Mouse (Mus musculus) liver, adult 2 months (tissue): ENCODE measurements around the gene Hist1h2bm. TPM values are rescaled to one million over a fixed set of nuclear protein-coding genes. Genes with fewer than 3 reads are reported as not detected.
"Not testable (repeated sequence)": the region's sequence is repeated elsewhere in the genome, so short reads cannot be mapped to it uniquely, and the experiment has no call there.

ENCODE experiments used
- DNase-seq: peaks from one replicate; pipeline ENCODE4 v3.0.0-alpha.2; 2011; ENCODE audit warnings: low read depth, low spot score; ENCODE audit errors: extremely low read depth
- H3K27ac ChIP-seq: fragments of 200-500 bp; replicated peaks from 2 replicates; pipeline ENCODE4 v1.5.1; 2012; ENCODE audit warnings: low read depth, mild to moderate bottlenecking, control low read depth, inconsistent platforms, low read length; ENCODE audit not compliant: insufficient read depth
- H3K27me3 ChIP-seq: fragments of 200-500 bp; 2 replicates; pipeline ENCODE4 v1.6.1; 2012; ENCODE audit warnings: mild to moderate bottlenecking, moderate library complexity, low read length, inconsistent platforms; ENCODE audit not compliant: control insufficient read depth, insufficient read depth
- H3K36me3 ChIP-seq: fragments of 200-500 bp; 2 replicates; pipeline ENCODE4 v1.6.1; 2012; ENCODE audit warnings: low read length, inconsistent platforms; ENCODE audit not compliant: control insufficient read depth, insufficient read depth
- H3K4me1 ChIP-seq: fragments of 200-500 bp; 2 replicates; pipeline ENCODE4 v1.6.1; 2011; ENCODE audit warnings: low read length; ENCODE audit not compliant: control insufficient read depth, insufficient read depth
- H3K4me3 ChIP-seq: fragments of 200-500 bp; 2 replicates; pipeline ENCODE4 v1.5.1; 2011; ENCODE audit warnings: low read depth, mild to moderate bottlenecking, control low read depth, low read length, moderate library complexity; ENCODE audit not compliant: insufficient read depth
- H3K79me2 ChIP-seq: fragments of 200-500 bp; 2 replicates; pipeline ENCODE4 v1.6.1; 2012; ENCODE audit warnings: inconsistent platforms, mild to moderate bottlenecking, low read length, moderate library complexity; ENCODE audit not compliant: control insufficient read depth, insufficient read depth
- H3K9ac ChIP-seq: fragments of 200-500 bp; 2 replicates; pipeline ENCODE4 v1.6.1; 2012; ENCODE audit warnings: low read depth, mild to moderate bottlenecking, control low read depth, inconsistent platforms, low read length
- CTCF ChIP-seq: fragments of 200-500 bp; IDR thresholded peaks from 2 replicates; pipeline ENCODE4 v1.5.1; 2011; ENCODE audit warnings: low read depth, low read length, control low read depth
- POLR2A ChIP-seq: fragments of 200-500 bp; IDR thresholded peaks from 2 replicates; pipeline ENCODE4 v1.6.1; 2011; ENCODE audit warnings: low read length, control low read depth; ENCODE audit not compliant: insufficient read depth; ENCODE audit errors: extremely low read depth
- WGBS: fragments of 180-500 bp; shearing (Covaris S2); methylation state at CpG from one replicate; pipeline ENCODE4 v1.1.7; 2018; 5-methylcytosine and 5-hydroxymethylcytosine counted together
- polyA plus RNA-seq: library from polyadenylated mRNA; depleted of rRNA; stranded (reverse); fragments of >200 nt; gene quantifications from 2 replicates; pipeline ENCODE4 v1.2.3, GENCODE M21; 2012
- total RNA-seq: library from RNA; depleted of rRNA; stranded (reverse); fragments of >200 nt; gene quantifications from 2 replicates; pipeline ENCODE4 v1.2.3, GENCODE M21; 2014

The Hist1h2bm gene
- total and polyA plus RNA-seq, 2 experiments, result 2.8 TPM; not detected in 1

GRCm38 (mm10) chr13:21716540-21717391 lies 5.1 kb upstream of the Hist1h2bm start:
- H3K79me2 ChIP-seq, H3K9ac ChIP-seq, H3K27me3 ChIP-seq, H3K36me3 ChIP-seq: not testable (repeated sequence)
- 0 out of 2 replicates have a peak overlapping the region, but pooled peaks have one; percentile 30 for H3K27ac ChIP-seq
- H3K4me3 ChIP-seq, result peak overlapping the region; percentile 54
- under 1% methylated on average over 15 of the region's 38 CpGs for WGBS
- TF ChIP-seq POLR2A, result 0 out of 2 replicates have a peak, but pooled peaks have one; percentile 1
- DNase-seq, result peak; percentile 10
- H3K4me1 ChIP-seq, result peaks cover 16% of the 10 kb centered on the region

DNA sequence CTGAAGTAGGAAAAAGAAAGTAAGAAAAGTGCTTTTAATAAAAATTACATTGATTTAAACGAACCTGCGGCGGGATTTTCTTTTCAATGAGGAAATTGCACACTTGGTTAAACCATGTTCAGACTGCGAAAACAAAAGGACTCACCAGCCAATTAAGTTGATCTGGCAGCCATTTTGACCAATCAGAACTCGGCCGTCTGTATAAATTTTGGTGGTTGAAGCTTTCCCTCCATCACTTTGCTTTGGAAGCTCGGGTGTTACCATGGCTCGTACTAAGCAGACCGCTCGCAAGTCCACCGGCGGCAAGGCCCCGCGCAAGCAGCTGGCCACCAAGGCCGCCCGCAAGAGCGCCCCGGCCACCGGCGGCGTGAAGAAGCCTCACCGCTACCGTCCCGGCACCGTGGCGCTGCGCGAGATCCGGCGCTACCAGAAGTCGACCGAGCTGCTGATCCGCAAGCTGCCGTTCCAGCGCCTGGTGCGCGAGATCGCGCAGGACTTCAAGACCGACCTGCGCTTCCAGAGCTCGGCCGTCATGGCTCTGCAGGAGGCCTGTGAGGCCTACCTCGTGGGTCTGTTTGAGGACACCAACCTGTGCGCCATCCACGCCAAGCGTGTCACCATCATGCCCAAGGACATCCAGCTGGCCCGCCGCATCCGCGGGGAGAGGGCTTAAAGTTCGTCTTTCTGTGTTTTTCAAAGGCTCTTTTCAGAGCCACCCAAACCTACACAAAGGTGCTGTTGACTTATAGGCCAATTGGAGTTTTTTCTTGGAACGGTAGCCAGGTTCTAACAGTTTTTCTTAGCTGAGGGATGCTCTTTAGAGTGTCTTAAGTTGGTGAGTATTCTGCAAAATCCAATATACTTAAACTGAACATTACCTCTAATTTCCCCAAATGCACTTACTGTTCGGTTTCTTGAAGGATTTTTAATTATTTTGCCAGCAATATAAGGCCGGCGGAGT lies 4.2 kb upstream of the Hist1h2bm start, which contains the start of gene Hist1h3h:
Hist1h3h (plus strand) TSS at position 263 of the 961 bp plus-strand sequence.
- H3K36me3 ChIP-seq, H3K9ac ChIP-seq, H3K27me3 ChIP-seq, H3K79me2 ChIP-seq: not testable (repeated sequence)
- 7% methylated on average over 32 of the region's 56 CpGs for WGBS
- H3K27ac ChIP-seq, result 0 out of 2 replicates have a peak within 1 kb of the TSS, but pooled peaks have one; percentile 30
- peaks cover 20% of the 10 kb centered on the region for H3K4me1 ChIP-seq
- TF ChIP-seq POLR2A, result 0 out of 2 replicates have a peak, but pooled peaks have one; percentile 17
- peak within 1 kb of the TSS; percentile 46 for H3K4me3 ChIP-seq
- peak; percentile 68 for DNase-seq

- Histone ChIP-seq H3K27ac (no peak overlapping the region), H3K9ac (no peak overlapping the region), H3K27me3 (no peaks in the 10 kb centered on the region), H3K36me3 (no peaks in the 10 kb centered on the region), H3K4me1 (peaks cover 20% of the 10 kb centered on the region), H3K79me2 (no peaks in the 10 kb centered on the region), H3K4me3 (no peak overlapping the region)
- TF ChIP-seq CTCF (no peak), POLR2A (no peak)
- 90% methylated on average over 4 of the region's 4 CpGs for WGBS
- DNase-seq, result no peak
Observed at GRCm38 (mm10) chr13:21718381-21719080, 3.3 kb upstream of the Hist1h2bm start.

- Histone ChIP-seq H3K4me3 (peak overlapping the region; percentile 77), H3K4me1 (peaks cover 15% of the 10 kb centered on the region), H3K9ac (0 out of 2 replicates have a peak overlapping the region, but pooled peaks have one; percentile 61)
- H3K79me2 ChIP-seq, DNase-seq, H3K27me3 ChIP-seq, H3K36me3 ChIP-seq, H3K27ac ChIP-seq: not testable (repeated sequence)
- 6% methylated on average over 25 of the region's 44 CpGs for WGBS
Observed at GRCm38 (mm10) chr13:21721107-21721756, 612 bp upstream of the Hist1h2bm start.

DNA sequence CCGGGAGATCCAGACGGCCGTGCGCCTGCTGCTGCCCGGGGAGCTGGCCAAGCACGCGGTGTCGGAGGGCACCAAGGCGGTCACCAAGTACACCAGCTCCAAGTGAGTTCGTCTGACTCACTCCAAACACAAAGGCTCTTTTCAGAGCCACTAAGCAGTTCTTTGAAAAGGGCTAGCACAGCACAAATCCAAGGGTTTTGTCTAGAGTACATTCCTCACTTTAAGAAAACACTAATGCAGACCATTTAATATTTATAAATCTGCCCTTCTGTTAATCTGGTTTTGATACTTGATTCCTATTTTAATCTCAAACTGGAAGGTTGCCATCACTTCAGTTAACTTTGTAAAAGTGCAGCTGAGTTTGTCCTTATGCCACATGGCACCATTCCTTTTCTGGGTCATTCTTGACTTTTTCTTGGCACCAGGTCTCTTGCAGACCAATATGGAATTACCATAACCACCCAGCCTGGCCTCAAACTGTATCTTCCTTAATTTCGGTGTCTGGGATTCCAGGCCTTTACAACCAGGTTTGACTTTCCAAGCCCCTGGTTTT lies 605 bp downstream of the Hist1h2bm start:
- WGBS, result 7% methylated on average over 11 of the region's 11 CpGs
- no peak overlapping the region; the same call in 1 of the 2 replicates for H3K9ac ChIP-seq
- no peak for TF ChIP-seq POLR2A
- no peak for TF ChIP-seq CTCF

More for the DNA sequence above, 605 bp downstream of the Hist1h2bm start:
- Histone ChIP-seq H3K27me3 (no peaks in the 10 kb centered on the region), H3K4me1 (peaks cover 12% of the 10 kb centered on the region), H3K79me2 (no peaks in the 10 kb centered on the region), H3K4me3 (peak overlapping the region; percentile 50; the same call in 1 of the 2 replicates), H3K36me3 (no peaks in the 10 kb centered on the region), H3K27ac (no peak overlapping the region)
- DNase-seq, result no peak
